Mouse (Mus musculus): ENCODE data around the gene Gpc6.

GRCm38 (mm10) chr14:117385731-117386270 lies 460.7 kb downstream of the Gpc6 start:
- no peak for TF ChIP-seq POLR2A (IDR thresholded peaks at IDR 0.05; ENCODE audit: insufficient read depth, low read depth, low read length)
- no peak for TF ChIP-seq CTCF (IDR thresholded peaks at IDR 0.05)
- no peak for TF ChIP-seq EP300 (IDR thresholded peaks at IDR 0.05; ENCODE audit: insufficient read depth, low read depth, low read length)
